Mouse (Mus musculus): ENCODE measurements around the gene Stk10.

Stk10 gene

GRCm38 (mm10) chr11:32549236-32549635, 16.1 kb downstream of the Stk10 start:
- no peak for DNase-seq (ENCODE audit: low spot score in 2 of 2)

GRCm38 (mm10) chr11:32550102-32550501, 17.0 kb downstream of the Stk10 start:
- no peak for DNase-seq (ENCODE audit: low spot score in 2 of 2)

GRCm38 (mm10) chr11:32551056-32551455, 18.0 kb downstream of the Stk10 start:
- no peak for DNase-seq (ENCODE audit: low spot score in 2 of 2)

GRCm38 (mm10) chr11:32551579-32552297, 18.6 kb downstream of the Stk10 start:
- no peak for DNase-seq (ENCODE audit: low spot score in 2 of 2)

DNA sequence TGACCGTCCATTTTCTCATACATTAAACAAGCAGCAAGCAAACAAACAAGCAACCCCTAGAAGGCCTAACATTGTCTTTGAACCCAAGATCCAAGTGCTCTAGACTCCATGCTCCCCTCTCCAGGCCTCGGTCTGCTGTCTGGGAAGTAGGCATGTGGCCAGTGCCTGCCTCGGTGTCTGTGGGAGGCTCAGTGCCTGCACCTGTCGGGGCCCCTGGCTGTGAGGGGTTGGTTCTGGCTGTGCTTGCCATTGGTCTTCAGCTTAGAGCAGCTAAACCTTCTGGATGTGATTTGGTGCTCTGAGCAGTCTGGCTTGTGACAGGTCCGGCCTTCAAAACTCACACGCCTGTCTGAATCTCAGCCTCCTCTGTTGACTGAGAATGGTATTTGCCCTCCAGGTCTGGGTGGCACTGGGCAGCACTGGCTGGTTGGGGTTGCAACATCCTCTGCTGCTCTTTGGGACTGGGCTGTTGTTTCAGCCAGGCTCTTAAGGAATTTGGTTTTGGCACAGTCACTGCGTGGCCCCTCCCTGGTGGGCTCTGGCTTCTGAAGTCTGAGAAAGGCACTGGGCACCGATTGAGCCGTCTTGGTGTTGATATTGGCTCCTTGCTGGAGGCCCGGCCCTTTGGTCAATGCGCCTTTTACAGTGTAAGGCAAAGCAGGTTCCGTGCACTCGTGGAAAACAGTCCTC, 19.4 kb downstream of the Stk10 start:
- no peak for DNase-seq (ENCODE audit: low spot score in 2 of 2)

DNA sequence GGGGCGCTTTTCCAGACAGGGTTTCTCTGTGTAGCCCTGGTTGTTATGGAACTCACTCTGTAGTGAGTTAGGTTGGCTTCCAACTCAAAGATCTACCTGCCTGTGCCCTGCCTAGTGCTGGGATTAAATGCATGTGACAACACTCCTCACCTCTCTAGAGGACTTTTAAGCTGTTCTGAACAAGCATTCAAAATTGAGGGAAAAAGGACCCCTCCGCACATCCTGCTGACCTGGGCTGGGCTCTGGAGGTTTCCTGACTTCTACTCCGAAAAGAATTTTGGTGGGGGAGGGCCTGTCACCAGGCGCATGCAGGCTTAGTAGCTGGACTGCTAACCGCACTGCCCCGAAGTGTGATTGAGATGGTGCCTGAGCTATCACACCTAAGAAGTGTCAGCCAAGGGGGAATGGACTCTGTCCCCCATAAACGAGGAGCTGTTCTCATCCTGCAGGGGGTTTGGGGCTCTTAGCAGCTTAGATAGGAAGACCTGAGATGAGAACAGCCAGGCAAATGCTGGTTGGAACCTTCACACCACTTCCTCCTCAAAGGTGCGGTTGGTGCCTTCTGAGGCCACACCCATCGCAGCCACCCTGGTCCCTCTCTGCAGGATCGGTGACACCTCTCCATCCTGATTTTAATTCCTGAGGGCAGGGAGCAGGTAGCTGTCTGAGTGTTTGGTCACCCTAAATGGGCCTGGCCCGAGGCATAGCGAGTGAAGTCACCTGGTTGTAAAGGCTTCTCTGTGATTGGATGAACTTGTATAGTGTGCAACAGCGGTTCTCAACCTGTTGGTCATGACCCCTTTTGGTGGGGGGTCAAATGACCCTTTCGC, 20.4 kb downstream of the Stk10 start:
- no peak for DNase-seq (ENCODE audit: low spot score in 2 of 2)

- no peak for DNase-seq (ENCODE audit: low spot score in 2 of 2)
These were observed 21.3 kb downstream of the Stk10 start for GRCm38 (mm10) chr11:32554141-32555091.

- no peak for DNase-seq (ENCODE audit: low spot score in 2 of 2)
These were observed 22.1 kb downstream of the Stk10 start for GRCm38 (mm10) chr11:32555103-32555689.

GRCm38 (mm10) chr11:32556333-32556990, 23.4 kb downstream of the Stk10 start:
- no peak for DNase-seq (ENCODE audit: low spot score in 2 of 2)

DNA sequence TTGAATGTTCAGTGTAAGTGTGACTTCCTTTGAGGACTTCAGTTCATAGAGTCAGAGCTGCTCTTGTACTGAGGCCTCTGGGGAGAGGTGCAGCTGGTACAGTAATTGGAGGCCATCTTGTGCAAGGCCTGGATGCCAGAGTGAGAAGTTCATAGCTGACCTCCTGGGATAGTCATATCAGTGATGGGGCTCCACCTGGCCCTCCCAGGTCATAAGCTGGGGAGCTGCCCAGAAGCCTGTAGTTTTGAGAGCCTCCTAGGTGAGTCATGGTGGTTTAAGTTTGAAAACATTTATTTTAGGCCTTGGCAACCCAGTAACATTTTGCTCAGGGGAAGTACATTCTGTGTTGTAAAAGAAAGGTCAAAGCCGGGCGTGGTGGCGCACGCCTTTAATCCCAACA, 24.9 kb downstream of the Stk10 start:
- DNase-seq (ENCODE audit: low spot score in 2 of 2) = no peak

DNA sequence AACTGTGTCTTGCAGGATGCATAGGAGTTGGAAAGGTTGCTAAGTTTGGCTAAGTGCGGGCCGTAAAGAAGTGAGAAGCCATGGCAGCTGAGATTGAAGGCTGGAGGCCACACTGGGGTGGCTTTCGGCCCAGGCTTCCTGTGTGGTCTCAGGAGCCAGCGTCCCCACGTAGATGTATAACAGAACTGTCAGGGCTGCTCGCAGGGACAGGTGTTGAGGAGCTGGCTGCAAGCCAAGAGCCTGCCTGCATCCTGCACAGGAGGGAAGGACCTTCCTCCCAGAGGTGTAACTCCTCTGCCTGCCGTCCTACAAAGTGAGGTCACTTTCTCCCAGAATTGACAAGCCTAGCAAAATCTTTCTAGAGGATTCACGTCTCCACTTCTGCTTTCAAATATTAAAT, 25.6 kb downstream of the Stk10 start:
- DNase-seq (ENCODE audit: low spot score in 2 of 2) = no peak

GRCm38 (mm10) chr11:32560015-32560770, 27.1 kb downstream of the Stk10 start:
- no peak for DNase-seq (ENCODE audit: low spot score in 2 of 2)

DNA sequence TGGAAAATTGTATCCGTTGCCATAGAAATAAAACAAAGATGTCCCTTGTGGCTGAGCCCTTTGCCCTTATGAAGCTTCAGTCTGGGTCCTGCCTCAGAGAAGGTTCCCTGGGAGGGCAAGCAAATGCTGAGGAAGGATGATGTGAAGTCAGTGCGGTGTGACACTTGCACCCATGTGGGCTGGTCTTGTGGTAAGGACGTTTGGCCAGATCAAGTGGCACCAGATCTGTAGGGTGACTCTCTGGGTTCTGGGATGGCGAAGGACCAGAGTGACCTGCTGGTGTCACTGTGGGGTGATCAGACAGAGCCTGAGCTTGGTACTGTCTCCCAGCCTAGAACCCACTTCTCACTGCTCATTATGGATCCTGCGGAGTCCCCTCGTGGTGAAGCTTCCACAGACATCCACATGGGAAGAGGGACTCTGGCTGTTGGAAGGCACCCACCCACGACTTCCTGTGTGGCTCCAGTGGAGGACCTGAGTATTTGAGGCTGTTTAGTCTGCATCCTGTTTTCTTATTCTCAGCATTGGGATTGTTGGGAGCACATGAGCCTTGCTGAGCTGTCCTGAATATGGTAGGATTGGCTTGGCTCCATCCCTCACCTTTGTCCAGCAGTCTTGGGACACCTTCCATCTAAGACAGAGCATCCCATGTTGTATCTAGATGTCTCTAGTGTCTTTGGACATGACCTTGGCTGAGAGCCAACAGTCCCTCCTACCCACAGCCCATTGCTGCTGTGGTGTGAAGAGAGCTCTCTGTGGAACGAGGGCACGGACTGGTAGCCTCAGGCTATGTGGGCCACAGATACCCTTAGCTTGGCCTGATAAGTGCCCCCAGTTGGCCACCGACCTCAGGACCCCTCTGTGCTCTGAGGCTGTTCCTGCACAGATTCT, 28.6 kb downstream of the Stk10 start:
- DNase-seq (ENCODE audit: low spot score in 2 of 2) = no peak

- DNase-seq (ENCODE audit: low spot score in 2 of 2) = no peak
These were observed 29.6 kb downstream of the Stk10 start for GRCm38 (mm10) chr11:32562706-32563105.

DNA sequence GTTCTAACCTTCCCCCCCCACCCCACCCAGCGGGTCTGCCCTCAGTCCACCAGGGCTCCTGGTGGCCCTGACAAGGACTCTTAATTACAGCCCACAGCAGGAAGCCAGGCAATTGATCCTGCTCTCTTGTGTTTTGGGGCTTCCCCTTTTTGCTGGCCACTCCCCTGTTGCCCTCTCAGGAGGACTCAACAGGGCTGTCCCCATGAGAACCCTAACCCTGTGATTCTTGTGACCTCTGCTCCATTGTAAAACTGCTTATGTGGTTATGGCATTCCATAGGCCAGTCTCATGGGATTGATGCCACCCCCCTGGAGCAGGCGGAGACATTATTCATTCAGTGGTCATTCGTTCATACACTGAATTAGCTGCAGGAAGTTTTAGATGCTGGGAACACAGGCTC, 30.6 kb downstream of the Stk10 start:
- no peak for DNase-seq (ENCODE audit: low spot score in 2 of 2)

DNA sequence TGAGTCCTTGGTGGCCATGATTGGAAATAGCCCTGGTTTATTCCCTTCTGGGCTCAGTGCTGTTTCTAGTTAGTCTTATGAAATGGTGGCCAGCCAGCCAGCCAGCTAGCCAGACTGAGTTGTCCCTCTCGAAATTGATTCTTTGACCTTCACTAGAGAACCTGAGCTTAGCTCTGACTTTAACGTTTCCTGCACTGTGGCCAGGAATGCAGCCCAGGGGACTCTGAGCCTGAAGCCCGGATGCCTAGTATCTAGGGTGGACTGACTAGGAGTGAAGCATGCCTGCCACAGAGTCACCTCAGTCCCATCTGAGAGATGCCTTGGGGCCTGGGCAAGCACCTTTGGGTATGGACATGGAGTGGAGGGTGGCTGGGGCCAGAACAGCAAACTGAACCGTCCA, 31.5 kb downstream of the Stk10 start:
- DNase-seq (ENCODE audit: low spot score in 2 of 2) = no peak

DNA sequence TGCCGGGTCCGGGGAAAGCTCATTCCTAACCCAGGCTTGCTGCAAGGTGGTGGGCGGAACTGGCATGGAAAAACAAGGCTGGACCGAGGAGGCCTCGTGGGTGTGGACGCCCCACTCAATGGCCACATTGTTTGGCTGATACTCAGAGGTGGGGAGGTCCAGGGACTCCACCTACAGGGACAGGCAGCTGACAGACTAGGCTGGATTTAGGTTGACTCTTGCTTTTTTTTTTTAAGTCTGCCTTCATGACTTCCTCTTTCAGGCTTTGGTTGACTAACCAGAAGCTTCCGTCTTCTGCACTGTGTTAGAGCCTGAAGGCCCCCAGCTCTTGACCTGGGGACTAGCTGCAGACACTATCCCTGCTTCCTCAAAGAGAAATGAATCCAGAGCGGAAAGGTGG, 32.0 kb downstream of the Stk10 start:
- DNase-seq (ENCODE audit: low spot score in 2 of 2) = no peak

DNA sequence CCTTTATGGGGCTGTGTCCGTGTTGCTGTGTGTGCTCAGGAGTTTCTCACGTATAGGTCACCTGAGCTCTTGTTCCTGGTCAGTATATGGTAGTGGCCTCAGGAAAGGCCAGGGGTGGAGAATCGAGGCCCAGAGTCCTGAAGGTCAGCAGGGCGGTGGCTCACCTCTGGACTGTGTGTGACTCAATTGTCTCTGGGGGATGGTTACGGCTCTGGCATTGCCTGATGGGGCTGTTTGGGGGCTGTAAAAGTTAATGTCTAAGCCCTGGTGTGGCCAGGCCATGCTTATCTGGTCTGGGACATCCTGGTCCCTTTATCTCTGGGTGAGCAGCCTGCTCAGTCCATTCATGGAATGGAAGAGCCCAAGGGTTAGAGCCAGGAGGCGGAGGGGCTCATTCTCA, 33.1 kb downstream of the Stk10 start:
- DNase-seq (ENCODE audit: low spot score in 2 of 2) = no peak
